Mouse (Mus musculus): ENCODE results near the gene Cmtm2b. TPM values are rescaled to one million over a fixed set of nuclear protein-coding genes. Genes with fewer than 3 reads are reported as not detected.

The Cmtm2b gene
- total RNA-seq, 2 experiments from 2014 or later, result not detected

GRCm38 (mm10) chr8:104376669-104377068, 54.6 kb downstream of the Cmtm2b start:
- ATAC-seq (replicated peaks; ENCODE audit: poor library complexity, severe bottlenecking), result no peak

- no peak for ATAC-seq (replicated peaks; ENCODE audit: poor library complexity, severe bottlenecking)
Observed at GRCm38 (mm10) chr8:104379301-104379836, 57.3 kb downstream of the Cmtm2b start.

- ATAC-seq (replicated peaks; ENCODE audit: poor library complexity, severe bottlenecking), result no peak
Observed at GRCm38 (mm10) chr8:104380269-104380668, 58.2 kb downstream of the Cmtm2b start.

Other genes starting within 250 kb of the Cmtm2b start
- gene Cdh5, start 220.6 kb upstream of the Cmtm2b start, total RNA-seq (2014; fragmentation: Nextera tagmentation), result 0.41 TPM in 1 of 2 replicates, not detected in the other
- gene Cdh5, start 220.6 kb upstream of the Cmtm2b start, total RNA-seq (2017), result not detected in 2 replicates
- not detected in 2 replicates for gene Bean1, start 151.8 kb upstream of the Cmtm2b start, total RNA-seq (2014; fragmentation: Nextera tagmentation)
- not detected in 2 replicates for gene Bean1, start 151.8 kb upstream of the Cmtm2b start, total RNA-seq (2017)
- 11.2 and 15.4 TPM in 2 replicates for gene Tk2, start 73.7 kb upstream of the Cmtm2b start, total RNA-seq (2014; fragmentation: Nextera tagmentation)
- gene Tk2, start 73.7 kb upstream of the Cmtm2b start, total RNA-seq (2017), result 11.7 and 12.6 TPM in 2 replicates
- gene Cklf, start 71.4 kb upstream of the Cmtm2b start, total RNA-seq (2014; fragmentation: Nextera tagmentation), result 45.2 and 50.6 TPM in 2 replicates
- gene Cklf, start 71.4 kb upstream of the Cmtm2b start, total RNA-seq (2017), result 13.5 and 17.9 TPM in 2 replicates
- not detected in 2 replicates for gene Cmtm2a, start 29.0 kb upstream of the Cmtm2b start, total RNA-seq (2014; fragmentation: Nextera tagmentation)
- gene Cmtm2a, start 29.0 kb upstream of the Cmtm2b start, total RNA-seq (2017), result not detected in 2 replicates
- gene Gm45711, start 12.1 kb upstream of the Cmtm2b start, total RNA-seq (2014; fragmentation: Nextera tagmentation), result not detected in 2 replicates
- gene Gm45711, start 12.1 kb upstream of the Cmtm2b start, total RNA-seq (2017), result not detected in 2 replicates
- not detected in 2 replicates for gene Cmtm1, start 12.1 kb upstream of the Cmtm2b start, total RNA-seq (2014; fragmentation: Nextera tagmentation)
- gene Cmtm1, start 12.1 kb upstream of the Cmtm2b start, total RNA-seq (2017), result not detected in 2 replicates
- gene Gm11020, start 663 bp upstream of the Cmtm2b start, total RNA-seq (2014; fragmentation: Nextera tagmentation), result not detected in 2 replicates
- not detected in 2 replicates for gene Gm11020, start 663 bp upstream of the Cmtm2b start, total RNA-seq (2017)
- 37.4 and 54.3 TPM in 2 replicates for gene Cmtm3, start 17.2 kb downstream of the Cmtm2b start, total RNA-seq (2014; fragmentation: Nextera tagmentation)
- gene Cmtm3, start 17.2 kb downstream of the Cmtm2b start, total RNA-seq (2017), result 16.2 and 18.6 TPM in 2 replicates
- gene Cmtm4, start 73.6 kb downstream of the Cmtm2b start, total RNA-seq (2014; fragmentation: Nextera tagmentation), result 0.58 and 1.4 TPM in 2 replicates
- gene Cmtm4, start 73.6 kb downstream of the Cmtm2b start, total RNA-seq (2017), result 0.31 and 0.90 TPM in 2 replicates
- gene Dync1li2, start 120.8 kb downstream of the Cmtm2b start, total RNA-seq (2014; fragmentation: Nextera tagmentation), result 13.9 and 21.2 TPM in 2 replicates
- gene Dync1li2, start 120.8 kb downstream of the Cmtm2b start, total RNA-seq (2017), result 43.4 and 44.1 TPM in 2 replicates
- not detected in 2 replicates for gene Terb1, start 187.7 kb downstream of the Cmtm2b start, total RNA-seq (2014; fragmentation: Nextera tagmentation)
- not detected in 2 replicates for gene Terb1, start 187.7 kb downstream of the Cmtm2b start, total RNA-seq (2017)
- gene Nae1, start 212.4 kb downstream of the Cmtm2b start, total RNA-seq (2014; fragmentation: Nextera tagmentation), result 38.8 and 62.4 TPM in 2 replicates
- gene Nae1, start 212.4 kb downstream of the Cmtm2b start, total RNA-seq (2017), result 64.6 and 109 TPM in 2 replicates
- not detected in 2 replicates for gene Car7, start 212.5 kb downstream of the Cmtm2b start, total RNA-seq (2014; fragmentation: Nextera tagmentation)
- 0.52 TPM in 1 of 2 replicates, not detected in the other for gene Car7, start 212.5 kb downstream of the Cmtm2b start, total RNA-seq (2017)

Data from granulocyte monocyte progenitor cell, adult 5-6 weeks (primary cell).